In the genomic region with DNA sequence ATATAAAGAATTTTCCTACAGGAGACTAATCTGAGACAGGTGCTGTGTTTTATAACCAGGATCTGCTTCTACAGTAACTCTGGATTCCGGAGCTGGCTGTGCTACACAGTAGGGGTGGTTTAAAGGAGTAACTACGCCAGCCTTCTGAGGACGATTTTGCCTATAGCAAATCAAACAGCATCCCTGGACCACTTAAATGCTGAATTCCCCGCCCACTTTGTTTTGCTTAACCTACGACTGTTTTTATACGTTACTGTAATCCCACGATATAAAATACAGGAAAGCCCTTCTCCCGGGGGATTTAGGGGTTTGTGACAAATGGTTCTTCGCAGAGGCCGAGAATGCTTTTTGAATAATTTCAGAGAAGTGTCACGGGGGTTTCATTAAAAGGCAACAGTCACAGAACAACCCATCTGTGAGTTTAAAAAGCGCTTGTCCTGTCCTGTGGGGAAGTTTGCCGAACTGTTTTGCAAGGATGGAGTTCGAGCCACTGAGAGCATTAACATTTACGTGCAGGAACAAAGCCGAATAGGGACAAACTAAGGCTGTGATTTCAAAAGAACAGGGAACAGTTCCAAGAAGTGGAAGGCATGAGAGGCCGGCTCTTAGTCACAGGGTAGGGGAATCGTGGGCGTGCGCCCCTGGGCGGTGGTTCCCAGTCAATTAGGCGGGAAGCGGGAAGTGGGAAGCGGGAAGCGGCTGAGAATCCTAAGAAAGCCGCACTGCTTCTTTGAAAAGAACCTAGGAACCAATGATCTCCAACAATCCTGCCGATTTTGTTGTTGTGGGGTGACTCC, we compare ENCODE assay signal across 8 mouse cellular contexts. TPM values are rescaled to one million over a fixed set of nuclear protein-coding genes. Genes with fewer than 3 reads are reported as not detected.
DNase-seq lines count a peak whose midpoint lies in the region; ATAC-seq and TF ChIP-seq lines count a peak whose summit lies in the region.

No protein-coding gene starts in this region.

- TF ChIP-seq POLR2A in lung, adult 2 months (IDR thresholded peaks at IDR 0.05; ENCODE audit: borderline replicate concordance, extremely low read depth, low read depth, low read length) = no peak

- H3K4me3 ChIP-seq in lung, adult 2 months (replicated peaks; ENCODE audit: extremely low read depth, low read depth, low read length) = no peak overlapping the region
- peak overlapping the region; percentile 30 for H3K4me3 ChIP-seq in embryonic facial prominence, embryonic 14.5 days (ENCODE audit: low read depth, low read length)
- peak overlapping the region in 1 of 2 experiments; percentile 19; a peak in 1 of 4 replicates for H3K4me3 ChIP-seq in liver, embryonic 14.5 days (ENCODE audit: insufficient read depth in 1 of 2, low read depth in 2 of 2, low read length in 2 of 2)
- H3K4me3 ChIP-seq in neural tube, embryonic 15.5 days (replicated peaks) = peak overlapping the region; percentile 21; the same call in 1 of the 2 replicates

- H3K9me3 ChIP-seq in embryonic facial prominence, embryonic 14.5 days (ENCODE audit: control insufficient read depth, low read length) = no peaks in the 10 kb centered on the region
- no peaks in the 10 kb centered on the region for H3K9me3 ChIP-seq in liver, embryonic 14.5 days (ENCODE audit: control insufficient read depth, low read length)
- H3K9me3 ChIP-seq in neural tube, embryonic 15.5 days (replicated peaks) = no peaks in the 10 kb centered on the region

- TF ChIP-seq CTCF in lung, adult 2 months (IDR thresholded peaks at IDR 0.05; ENCODE audit: insufficient read depth, low read length) = no peak
- TF ChIP-seq CTCF in liver, embryonic 14.5 days (IDR thresholded peaks at IDR 0.05; ENCODE audit: low read depth) = no peak

- peaks cover 9% of the 10 kb centered on the region for H3K4me1 ChIP-seq in lung, adult 2 months (ENCODE audit: control insufficient read depth, insufficient read depth, low read length)
- H3K4me1 ChIP-seq in embryonic facial prominence, embryonic 14.5 days (ENCODE audit: control insufficient read depth, insufficient read depth, low read length) = peaks cover 8% of the 10 kb centered on the region; the same call in 1 of the 2 replicates
- H3K4me1 ChIP-seq in liver, embryonic 14.5 days (replicated peaks; ENCODE audit: control insufficient read depth in 2 of 2, insufficient read depth in 2 of 2, low read length in 1 of 2) = peaks cover 0 to 6% of the 10 kb centered on the region in 2 experiments; a peak in 3 of 4 replicates
- peaks cover 25% of the 10 kb centered on the region for H3K4me1 ChIP-seq in neural tube, embryonic 15.5 days

- no peak for TF ChIP-seq EP300 in liver, embryonic 14.5 days (IDR thresholded peaks at IDR 0.05; ENCODE audit: low read depth)

- peak; percentile 67 to 78 for DNase-seq in lung, adult 18-20 months
- DNase-seq in lung, adult 2 months = no peak
- DNase-seq in embryonic facial prominence, embryonic 14.5 days (ENCODE audit: low spot score) = peak; percentile 82
- DNase-seq in heart, postnatal 25 days (ENCODE audit: low spot score) = peak; percentile 37
- no peak for DNase-seq in liver, embryonic 14.5 days (ENCODE audit: low read depth in 3 of 3, low spot score in 3 of 3)
- no peak for DNase-seq in layer of hippocampus, postnatal 14 days (ENCODE audit: low spot score in 2 of 2)

- 0 out of 2 replicates have a peak, but pooled peaks have one; percentile 39 for ATAC-seq in embryonic facial prominence, embryonic 14.5 days (ENCODE audit: low read depth)
- no peak for ATAC-seq in liver, embryonic 14.5 days (ENCODE audit: insufficient read depth)
- ATAC-seq in neural tube, embryonic 15.5 days (ENCODE audit: low FRiP score) = no peak
- no peak for ATAC-seq in inflammation-experienced regulatory T-cells, adult 6 months

- H3K9ac ChIP-seq in embryonic facial prominence, embryonic 14.5 days (ENCODE audit: low read depth, low read length) = peak overlapping the region; percentile 46
- no peak overlapping the region for H3K9ac ChIP-seq in liver, embryonic 14.5 days (replicated peaks)
- H3K9ac ChIP-seq in neural tube, embryonic 15.5 days (replicated peaks) = no peak overlapping the region; the same call in 1 of the 2 replicates

- no peaks in the 10 kb centered on the region for H3K36me3 ChIP-seq in embryonic facial prominence, embryonic 14.5 days (ENCODE audit: control insufficient read depth, insufficient read depth, low read length)
- no peaks in the 10 kb centered on the region for H3K36me3 ChIP-seq in liver, embryonic 14.5 days (replicated peaks; ENCODE audit: control insufficient read depth, insufficient read depth, low read depth)
- no peaks in the 10 kb centered on the region for H3K36me3 ChIP-seq in neural tube, embryonic 15.5 days

- peak overlapping the region; percentile 25 for H3K27ac ChIP-seq in embryonic facial prominence, embryonic 14.5 days (replicated peaks; ENCODE audit: low read depth, low read length)
- no peak overlapping the region for H3K27ac ChIP-seq in liver, embryonic 14.5 days
- no peak overlapping the region for H3K27ac ChIP-seq in neural tube, embryonic 15.5 days (replicated peaks)

- intact Hi-C loops in heart, postnatal 25 days (cut with DNase I) = loop anchor here (1.0 to 5.0 kb wide), 3 partner anchors 49 to 353 kb away; a partner anchor contains a TSS

- peak overlapping the region; percentile 56 for H3K4me2 ChIP-seq in embryonic facial prominence, embryonic 14.5 days (ENCODE audit: low read depth, low read length)
- H3K4me2 ChIP-seq in liver, embryonic 14.5 days (ENCODE audit: low read depth) = peak overlapping the region; percentile 32
- peak overlapping the region; percentile 55 for H3K4me2 ChIP-seq in neural tube, embryonic 15.5 days

- 23% methylated on average over 27 of the region's 27 CpGs for WGBS in lung, adult 2 months
- WGBS in embryonic facial prominence, embryonic 14.5 days = 13% methylated on average over 27 of the region's 27 CpGs
- 19% methylated on average over 27 of the region's 27 CpGs for WGBS in liver, embryonic 14.5 days (ENCODE audit: insufficient replicate concordance)
- 10% methylated on average over 27 of the region's 27 CpGs for WGBS in neural tube, embryonic 15.5 days

- H3K27me3 ChIP-seq in embryonic facial prominence, embryonic 14.5 days (replicated peaks; ENCODE audit: control insufficient read depth, insufficient read depth, low read length) = peaks cover 7% of the 10 kb centered on the region; the same call in 1 of the 2 replicates
- peaks cover 33% of the 10 kb centered on the region for H3K27me3 ChIP-seq in liver, embryonic 14.5 days (ENCODE audit: control insufficient read depth, insufficient read depth, low read length)
- peaks cover 7% of the 10 kb centered on the region; the same call in 1 of the 2 replicates for H3K27me3 ChIP-seq in neural tube, embryonic 15.5 days (replicated peaks)

RNA-seq across cellular contexts. Expression of a gene that starts 49.7 kb away (rescaled TPM):
- polyA plus RNA-seq in lung, adult 2 months (2012; rRNA removed) = 17.5 and 36.0 TPM in 2 replicates
- polyA plus RNA-seq in embryonic facial prominence, embryonic 14.5 days (2014; fragmentation: Nextera tagmentation; extraction: Ambion mirVana) = 210 and 211 TPM in 2 replicates
- total RNA-seq in heart, postnatal 25 days (2021) = 100 to 1,000 TPM; 159 to 193 TPM
- 189 and 409 TPM in 2 replicates for polyA plus RNA-seq in liver, embryonic 14.5 days (2012; rRNA removed)
- polyA plus RNA-seq in liver, embryonic 14.5 days (2014; fragmentation: Nextera tagmentation; extraction: Ambion mirVana) = 85.0 and 93.4 TPM in 2 replicates
- 171 and 210 TPM in 2 replicates for polyA plus RNA-seq in neural tube, embryonic 15.5 days (2015; fragmentation: Nextera tagmentation; extraction: Ambion mirVana)
- 100 to 1,000 TPM in 2 of 3 experiments, 10 to 100 TPM in 1; 98.6 to 213 (median 185) TPM for polyA plus RNA-seq in inflammation-experienced regulatory T-cells, adult 6 months (2017; shearing (Covaris generic))
- total RNA-seq in layer of hippocampus, postnatal 14 days (2021) = 100 to 1,000 TPM; 316 to 327 TPM

Comparison
In these comparisons a context has a peak if more than half of its experiments do, and no peak if none do; other contexts are left out.
1. DNase-seq: peak in lung, adult 18-20 months (2 of 2), embryonic facial prominence, embryonic 14.5 days (single experiment) and heart, postnatal 25 days (single experiment); none in lung, adult 2 months (single experiment), liver, embryonic 14.5 days (0 of 3) and layer of hippocampus, postnatal 14 days (0 of 2).
2. Peak in every context shown above with its lines, with median percentiles within 50 percentile points of each other: H3K4me2 ChIP-seq.